Mouse (Mus musculus) ovary, postnatal 14 days (tissue): ENCODE measurements around the gene Nfic.

ENCODE experiments used
- DNase-seq: peaks from one replicate; pipeline ENCODE4 v3.0.0; 2022; ENCODE audit warnings: low spot score

Gene Nfic

DNA sequence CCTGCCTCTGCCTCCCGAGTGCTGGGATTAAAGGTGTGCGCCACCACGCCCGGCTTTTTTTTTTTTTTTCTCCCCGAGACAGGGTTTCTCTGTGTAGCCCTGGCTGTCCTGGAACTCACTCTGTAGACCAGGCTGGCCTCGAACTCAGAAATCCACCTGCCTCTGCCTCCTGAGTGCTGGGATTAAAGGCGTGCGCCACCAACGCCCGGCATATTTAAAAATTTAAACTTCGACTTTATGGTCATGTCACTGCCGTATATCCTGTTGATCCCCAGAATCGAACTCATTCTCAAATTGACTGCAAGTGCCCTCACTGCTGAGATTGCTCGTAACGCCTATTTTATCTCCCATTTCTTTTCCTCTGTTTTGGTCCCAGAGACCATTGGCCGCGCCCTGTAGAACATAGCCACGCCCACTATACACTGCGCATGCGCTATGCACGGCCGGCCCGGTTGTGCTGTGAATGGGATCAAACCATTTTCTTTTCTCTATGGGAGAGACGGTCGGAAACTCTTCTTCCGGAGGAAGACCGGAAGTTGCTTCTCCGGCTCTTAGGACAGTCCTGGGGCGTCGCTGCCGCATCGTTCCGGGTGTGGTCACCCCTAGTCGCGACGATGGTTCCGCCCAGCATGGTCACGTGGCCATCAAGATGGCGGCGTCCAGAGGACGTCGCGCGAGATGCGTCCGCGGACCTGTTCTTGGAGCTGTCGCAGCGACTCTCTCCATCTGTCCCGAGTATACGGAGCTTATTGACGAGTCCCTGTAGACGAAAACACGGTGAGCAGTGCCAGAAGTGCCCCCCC lies 71.4 kb downstream of the Nfic start, which contains the start of the genes Dohh and Gm48551:
Gene Dohh (plus strand): TSS at position 627 of the 803 bp plus-strand sequence.
Gene Gm48551 (plus strand): TSS at position 665 of the 803 bp plus-strand sequence.
- peak; percentile 99 for DNase-seq

GRCm38 (mm10) chr10:81382039-81382438 lies 73.4 kb downstream of the Nfic start:
- DNase-seq = no peak

DNA sequence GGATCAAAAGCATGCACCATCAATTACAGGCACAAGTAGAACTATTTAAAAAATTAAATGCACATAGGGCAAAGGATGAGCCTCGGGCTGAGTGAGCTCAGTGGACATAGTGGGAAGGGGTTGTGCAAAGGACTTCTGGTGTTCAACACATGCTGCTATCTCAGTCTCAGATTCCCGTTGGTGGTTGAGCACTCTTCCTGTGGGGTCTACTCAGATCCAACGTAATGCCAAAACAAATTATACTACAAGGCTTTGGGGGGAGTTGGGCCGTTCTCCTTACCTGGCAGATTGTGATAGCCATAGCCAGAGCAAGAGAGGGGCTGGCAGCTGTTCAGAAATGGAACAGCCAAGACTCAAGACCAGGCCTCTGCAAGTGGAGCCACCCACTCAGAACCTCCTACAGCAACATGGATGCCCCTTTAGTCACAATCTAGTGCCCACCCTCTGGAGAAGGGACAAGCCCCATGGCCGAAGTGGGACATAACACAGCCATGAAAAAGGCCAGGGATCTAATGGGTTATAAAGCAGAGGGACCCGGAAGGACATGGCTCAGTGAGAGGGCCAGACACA lies 75.5 kb downstream of the Nfic start:
- no peak for DNase-seq

DNA sequence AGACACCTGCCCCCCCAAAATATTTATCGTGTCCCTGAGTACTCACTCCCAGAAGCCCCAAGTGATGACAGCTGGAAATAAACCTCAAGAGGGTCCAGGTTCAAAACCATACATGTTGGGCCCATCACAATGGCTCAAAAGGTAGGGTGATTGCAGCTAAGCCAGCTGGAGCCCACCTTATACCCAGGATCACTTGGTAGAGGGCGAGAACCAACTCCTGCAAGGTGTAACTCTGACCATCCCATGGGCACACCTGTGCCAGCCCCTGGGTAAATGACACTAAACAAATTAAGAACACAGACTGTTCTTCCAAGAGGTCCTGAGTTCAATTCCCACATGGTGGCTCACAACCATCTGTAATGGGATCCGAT lies 76.3 kb downstream of the Nfic start:
- no peak for DNase-seq

DNA sequence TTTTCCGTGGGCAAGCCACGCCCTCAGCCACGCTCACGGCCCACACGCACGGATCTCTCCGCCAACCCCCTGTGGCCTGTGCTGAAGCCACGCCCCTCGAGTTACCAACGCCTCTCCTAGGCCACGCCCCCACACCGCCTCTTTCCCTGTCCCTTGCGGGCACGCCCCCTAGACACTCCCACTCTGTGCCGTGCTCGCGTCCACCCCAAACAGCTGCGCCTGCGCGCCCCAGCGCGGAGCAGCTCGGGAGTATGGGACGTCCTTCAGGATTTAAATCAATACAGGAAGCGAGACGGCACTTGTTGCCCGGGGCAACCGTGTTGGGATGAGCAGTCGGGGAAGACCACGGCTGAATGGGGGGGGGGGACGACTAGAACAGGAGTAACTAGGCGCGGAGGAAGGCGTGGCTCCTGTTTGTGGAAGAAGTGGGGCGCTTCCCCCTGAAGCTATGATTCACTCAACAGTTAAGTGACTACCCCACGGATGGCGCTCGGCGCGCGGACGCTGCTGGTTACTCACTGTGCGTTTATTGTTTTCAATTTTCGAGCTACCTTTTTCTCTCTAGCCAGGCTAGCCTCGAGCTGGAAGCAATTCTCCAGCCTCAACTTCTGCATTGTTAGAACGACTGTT lies 76.8 kb downstream of the Nfic start:
- DNase-seq = peak; percentile 100

- DNase-seq = no peak
Observed at GRCm38 (mm10) chr10:81377793-81378552, 77.5 kb downstream of the Nfic start, which contains the start of gene Fzr1. Gene Fzr1, minus strand, starts transcription at chr10:81378516.

- DNase-seq = no peak
Observed at GRCm38 (mm10) chr10:81377362-81377664, 78.1 kb downstream of the Nfic start.

DNA sequence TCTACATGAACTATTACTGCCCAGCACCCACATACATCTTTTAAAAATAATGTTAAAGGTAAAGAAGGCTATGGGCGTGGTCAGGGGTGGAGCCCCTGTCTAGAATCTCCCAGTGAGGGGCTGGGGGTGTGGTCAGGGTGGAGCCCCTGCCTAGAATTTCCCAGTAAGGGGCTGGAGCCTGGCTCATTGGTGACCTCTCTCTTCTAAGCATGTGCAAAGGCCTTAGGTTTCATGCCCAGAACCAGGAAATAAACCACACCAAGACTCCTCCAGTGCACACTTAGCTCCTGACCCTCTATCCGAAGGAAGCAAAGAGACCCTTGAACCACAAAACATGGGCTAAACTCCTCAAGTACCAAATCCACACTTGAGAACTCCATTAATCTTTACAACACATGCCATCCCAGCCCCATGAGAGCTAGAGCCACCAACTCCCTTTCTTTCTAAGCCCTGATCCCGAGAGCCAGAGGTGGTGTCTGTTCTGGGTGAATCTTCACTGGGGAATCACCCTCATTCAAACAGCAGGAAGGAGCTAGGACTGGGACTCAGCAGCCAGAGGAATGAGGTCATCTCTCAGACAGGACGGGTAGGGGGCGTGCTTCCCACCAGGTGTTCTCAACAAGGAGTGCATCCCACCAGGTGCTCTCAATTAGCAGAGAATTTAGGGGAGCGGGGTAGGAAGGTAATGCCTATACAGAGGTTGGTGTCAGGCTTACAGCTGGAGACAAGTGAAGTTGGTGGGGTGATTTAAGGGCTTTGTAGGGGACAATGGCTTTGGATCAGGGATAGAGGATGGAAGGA lies 78.7 kb downstream of the Nfic start:
- no peak for DNase-seq

GRCm38 (mm10) chr10:81375322-81375721 lies 80.1 kb downstream of the Nfic start:
- DNase-seq = no peak

GRCm38 (mm10) chr10:81367207-81367495 lies 88.3 kb downstream of the Nfic start:
- no peak for DNase-seq

- no peak for DNase-seq
Observed at GRCm38 (mm10) chr10:81366477-81367206, 88.8 kb downstream of the Nfic start.

DNA sequence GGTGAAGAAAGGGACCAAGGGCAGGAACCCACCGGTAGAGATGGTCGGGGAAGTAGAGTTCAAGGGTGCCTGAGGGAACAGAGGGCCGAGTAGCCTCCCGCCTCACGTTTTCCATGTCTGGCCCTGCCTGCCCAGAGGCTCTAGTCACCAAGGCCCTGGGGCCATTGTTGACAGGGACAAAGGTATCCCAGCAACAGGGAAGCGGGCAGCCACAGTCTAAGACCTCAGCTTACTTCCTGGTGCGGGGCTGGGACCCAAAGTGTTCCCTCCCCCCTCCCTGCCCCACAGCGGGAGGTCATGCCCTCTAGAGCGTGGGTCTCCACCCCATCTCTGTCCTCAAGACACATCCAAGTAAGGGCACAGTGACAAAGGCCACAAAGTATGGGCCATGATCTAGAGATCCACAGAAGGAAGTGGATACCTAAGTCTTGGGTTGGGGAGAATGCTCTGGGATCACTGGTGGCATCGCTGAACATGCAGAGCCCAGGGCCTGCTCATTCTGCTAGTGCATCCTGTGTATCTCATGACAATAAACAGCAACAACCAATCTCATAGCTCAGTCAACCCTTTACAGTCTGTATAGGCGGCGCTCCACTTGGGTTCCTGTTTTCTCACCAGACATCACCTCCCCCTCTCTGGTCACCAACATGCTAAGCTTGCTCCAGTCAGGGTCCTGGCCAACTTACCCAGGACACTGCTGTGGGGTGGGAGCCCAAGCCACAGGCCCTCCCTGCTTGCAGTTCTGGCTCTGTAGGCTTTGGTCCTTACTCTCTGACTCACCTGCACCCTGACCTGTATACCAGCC lies 89.6 kb downstream of the Nfic start, which contains the start of gene 4930404N11Rik:
Gene 4930404N11Rik (minus strand): TSS at position 145 of the 805 bp plus-strand sequence.
- DNase-seq = no peak

DNA sequence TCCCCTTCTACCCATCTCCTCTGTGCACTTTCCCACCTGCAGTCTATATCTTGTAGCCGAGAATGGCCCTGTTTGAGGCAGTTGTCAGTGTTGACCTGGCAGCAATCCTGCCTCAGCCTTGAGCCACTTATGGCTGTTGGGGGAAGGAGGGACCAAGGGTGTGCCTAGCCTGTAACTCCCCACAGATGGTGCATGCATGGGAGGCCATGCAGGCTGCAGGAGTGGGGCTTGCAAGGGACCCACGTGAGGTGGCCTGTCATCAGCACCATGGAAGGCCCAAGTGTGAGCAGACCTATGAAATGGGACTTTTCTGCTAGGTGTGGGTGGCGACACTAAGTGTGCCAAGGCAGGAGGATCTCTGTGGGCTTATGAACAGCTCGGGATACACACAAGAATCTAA lies 90.4 kb downstream of the Nfic start:
- DNase-seq = no peak

- no peak for DNase-seq
Observed at GRCm38 (mm10) chr10:81364666-81365065, 90.8 kb downstream of the Nfic start.

DNA sequence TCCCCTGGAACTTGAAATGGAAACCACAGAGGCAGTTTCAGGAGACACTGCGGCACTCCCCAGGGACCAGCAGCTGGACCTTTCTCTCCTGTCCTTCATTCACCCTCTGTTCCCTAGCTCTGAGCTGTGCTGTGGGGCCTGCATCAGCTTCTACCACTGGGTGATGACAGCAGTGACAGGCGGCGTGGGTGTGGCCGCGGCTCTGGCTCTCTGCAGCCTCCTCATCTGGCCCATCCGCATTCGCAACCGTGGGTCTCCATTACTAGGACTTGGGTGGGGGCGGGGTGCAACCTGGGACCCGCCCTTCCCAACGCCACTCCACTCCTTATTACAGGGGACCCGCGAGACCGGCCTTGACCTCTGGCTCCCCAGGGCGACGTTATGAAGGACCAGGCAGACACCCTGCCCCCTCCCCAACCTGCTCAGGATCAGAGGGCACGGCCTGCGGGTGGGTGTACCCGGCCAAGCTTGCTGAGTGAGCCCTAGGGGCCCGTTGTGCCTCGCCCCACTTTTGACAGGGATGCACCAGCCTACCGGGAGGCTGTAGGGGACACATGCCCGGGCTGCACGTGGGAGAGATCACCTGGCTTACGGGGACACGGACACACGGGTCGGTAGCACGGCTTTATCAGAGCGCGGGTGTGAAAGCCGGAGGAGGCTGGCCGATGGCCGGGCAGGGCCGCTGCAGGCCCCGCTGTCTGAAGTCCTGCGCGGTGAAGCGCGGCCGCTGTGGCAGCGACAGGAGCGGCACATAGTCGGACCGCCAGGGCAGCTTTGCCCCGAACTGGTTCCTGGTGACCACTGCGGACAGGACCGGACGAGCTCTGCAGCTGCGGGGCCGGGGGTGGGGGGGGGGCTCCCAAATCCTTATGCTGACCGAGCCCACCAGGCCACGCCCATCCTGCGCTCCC lies 91.7 kb downstream of the Nfic start:
- no peak for DNase-seq

DNA sequence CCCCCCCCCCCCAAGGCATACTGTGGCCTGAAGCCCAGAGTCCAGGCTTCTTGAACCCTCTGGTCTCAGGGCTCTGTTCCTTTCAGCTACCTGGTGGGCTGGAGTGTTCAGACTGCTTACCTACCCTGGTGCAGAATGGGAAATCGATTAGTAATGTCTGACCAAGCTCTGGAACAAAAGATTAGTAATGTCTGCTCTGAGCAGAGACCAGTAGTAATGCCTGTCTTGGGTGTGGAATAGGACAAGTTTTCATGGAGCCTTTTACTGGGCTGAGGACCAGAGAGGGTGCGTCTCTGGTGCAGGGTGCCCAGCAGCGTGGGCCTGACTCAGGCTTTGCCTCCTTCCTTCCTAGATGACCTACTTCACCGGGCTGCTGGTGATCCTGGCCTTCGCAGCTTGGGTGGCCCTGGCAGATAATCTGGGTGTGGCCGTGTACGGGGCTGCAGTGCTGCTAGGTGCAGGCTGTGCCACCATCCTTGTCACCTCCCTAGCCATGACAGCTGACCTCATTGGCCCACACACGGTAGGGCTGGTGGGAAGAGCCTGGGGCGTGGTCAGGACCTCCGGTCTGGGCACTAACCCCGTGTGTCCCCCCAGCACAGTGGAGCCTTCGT lies 93.0 kb downstream of the Nfic start:
- DNase-seq = no peak

GRCm38 (mm10) chr10:81360721-81361120 lies 94.7 kb downstream of the Nfic start:
- no peak for DNase-seq

GRCm38 (mm10) chr10:81358841-81359240 lies 96.6 kb downstream of the Nfic start:
- no peak for DNase-seq

DNA sequence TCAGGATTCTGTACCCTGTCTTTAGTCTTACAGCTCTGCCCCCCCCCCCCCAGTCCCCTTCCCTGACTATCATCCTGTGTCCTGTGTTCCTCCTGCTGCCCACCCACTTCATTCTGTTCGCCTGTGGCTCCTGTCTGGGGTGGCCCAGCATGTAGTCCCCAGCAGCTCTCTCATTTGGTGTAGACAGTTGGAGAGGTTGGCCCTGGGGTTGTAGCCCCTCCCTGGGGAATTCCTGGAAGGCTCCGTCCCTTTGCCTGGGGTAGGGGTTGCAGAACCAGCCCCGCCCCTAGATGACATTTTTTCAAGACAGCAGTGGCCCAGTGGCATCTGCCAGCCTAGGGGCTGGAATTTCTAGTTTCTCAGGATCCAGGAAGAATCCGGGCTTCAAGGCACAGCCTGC lies 97.2 kb downstream of the Nfic start:
- DNase-seq = no peak
